Mouse (Mus musculus) heart, embryonic 13.5 days (tissue): ENCODE measurements around the gene Uba1. TPM values are rescaled to one million over a fixed set of nuclear protein-coding genes. Genes with fewer than 3 reads are reported as not detected.
A peak's percentile ranks its signal among the peaks of the same experiment; 100 is the strongest.

Source experiments
- ATAC-seq: fragments of 200-750 bp; cut with Nextera tagmentation; 2 replicates; pipeline ENCODE4 v1.8.0; 2017; ENCODE audit warnings: moderate TSS enrichment; ENCODE audit not compliant: insufficient number of reproducible peaks, low FRiP score, low TSS enrichment; ENCODE audit errors: extremely low read depth
- H3K27ac ChIP-seq: fragments of 300-500 bp; sonication (generic); replicated peaks from 2 replicates; pipeline ENCODE4 v1.5.1; 2015; ENCODE audit warnings: moderate library complexity, mild to moderate bottlenecking, inconsistent platforms
- H3K27me3 ChIP-seq: fragments of 300-500 bp; sonication (generic); replicated peaks from 2 replicates; pipeline ENCODE4 v1.6.1; 2015; ENCODE audit warnings: mild to moderate bottlenecking, inconsistent platforms
- H3K36me3 ChIP-seq: fragments of 300-500 bp; sonication (generic); 2 replicates; pipeline ENCODE4 v1.6.1; 2015; ENCODE audit warnings: mild to moderate bottlenecking, inconsistent platforms
- H3K4me1 ChIP-seq: fragments of 300-500 bp; sonication (generic); 2 replicates; pipeline ENCODE4 v1.6.1; 2015; ENCODE audit warnings: inconsistent platforms
- H3K4me2 ChIP-seq: fragments of 300-500 bp; sonication (generic); 2 replicates; pipeline ENCODE4 v1.6.1; 2015; ENCODE audit warnings: inconsistent platforms, mild to moderate bottlenecking, moderate library complexity
- H3K4me3 ChIP-seq: fragments of 300-500 bp; sonication (generic); 2 replicates; pipeline ENCODE4 v1.5.1; 2015; ENCODE audit warnings: moderate library complexity, mild to moderate bottlenecking, inconsistent platforms
- H3K9ac ChIP-seq: fragments of 300-500 bp; sonication (generic); 2 replicates; pipeline ENCODE4 v1.6.1; 2015; ENCODE audit warnings: inconsistent platforms, mild to moderate bottlenecking, moderate library complexity
- H3K9me3 ChIP-seq: fragments of 300-500 bp; sonication (generic); 2 replicates; pipeline ENCODE4 v1.6.1; 2016; ENCODE audit warnings: inconsistent platforms
- WGBS: fragments of 180-500 bp; shearing (Covaris S2); methylation state at CpG from one replicate; pipeline ENCODE4 v1.1.7; 2015; ENCODE audit warnings: mixed read lengths; 5-methylcytosine and 5-hydroxymethylcytosine counted together
- polyA plus RNA-seq: library from polyadenylated mRNA; unstranded; fragments of >200 nt; fragmentation: Nextera tagmentation; extraction: Ambion mirVana; gene quantifications from 2 replicates; pipeline ENCODE4 v1.2.1, GENCODE M21; 2015

Uba1 gene
- polyA plus RNA-seq, result 165 TPM in 2 replicates

- Histone ChIP-seq H3K27me3 (no peaks in the 10 kb centered on the region), H3K27ac (peak within 1 kb of the TSS; percentile 55), H3K9ac (peak within 1 kb of the TSS; percentile 80), H3K9me3 (no peaks in the 10 kb centered on the region), H3K36me3 (no peaks in the 10 kb centered on the region), H3K4me3 (peak within 1 kb of the TSS; percentile 56), H3K4me1 (no peaks in the 10 kb centered on the region), H3K4me2 (peak within 1 kb of the TSS; percentile 83)
- 8% methylated on average over 27 of the region's 27 CpGs for WGBS
- ATAC-seq, result peak; percentile 74
Measured at GRCm38 (mm10) chrX:20658026-20658652, at the start of gene Uba1. Uba1 (plus strand) TSS chrX:20658326.

- H3K4me3 ChIP-seq, result no peak overlapping the region
- H3K36me3 ChIP-seq, result no peaks in the 10 kb centered on the region
- WGBS, result 76% methylated on average over 4 of the region's 4 CpGs
- H3K9ac ChIP-seq, result no peak overlapping the region
- H3K27ac ChIP-seq, result no peak overlapping the region
- H3K4me2 ChIP-seq, result no peak overlapping the region
- no peaks in the 10 kb centered on the region for H3K4me1 ChIP-seq
- ATAC-seq, result no peak
- H3K27me3 ChIP-seq, result no peaks in the 10 kb centered on the region
- H3K9me3 ChIP-seq, result no peaks in the 10 kb centered on the region
Measured at GRCm38 (mm10) chrX:20608500-20608899, 49.6 kb upstream of the Uba1 start.

- H3K9ac ChIP-seq, result peak overlapping the region; percentile 82
- H3K9me3 ChIP-seq, result no peaks in the 10 kb centered on the region
- 6% methylated on average over 17 of the region's 17 CpGs for WGBS
- ATAC-seq, result no peak
- H3K27ac ChIP-seq, result peak overlapping the region; percentile 94
- peaks cover 35% of the 10 kb centered on the region for H3K36me3 ChIP-seq
- H3K4me2 ChIP-seq, result peak overlapping the region; percentile 70
- no peaks in the 10 kb centered on the region for H3K27me3 ChIP-seq
- H3K4me1 ChIP-seq, result peaks cover 17% of the 10 kb centered on the region
- H3K4me3 ChIP-seq, result peak overlapping the region; percentile 76
Measured at GRCm38 (mm10) chrX:20616861-20617175, 41.3 kb upstream of the Uba1 start.

- Histone ChIP-seq H3K4me1 (peaks cover 17% of the 10 kb centered on the region), H3K4me2 (peak within 1 kb of the TSS; percentile 72), H3K4me3 (peak within 1 kb of the TSS; percentile 76), H3K27me3 (no peaks in the 10 kb centered on the region), H3K9me3 (no peaks in the 10 kb centered on the region), H3K36me3 (peaks cover 39% of the 10 kb centered on the region), H3K9ac (peak within 1 kb of the TSS; percentile 87), H3K27ac (peak within 1 kb of the TSS; percentile 94)
- peak; percentile 93 for ATAC-seq
- 7% methylated on average over 48 of the region's 49 CpGs for WGBS
Measured at GRCm38 (mm10) chrX:20617176-20617902, 40.8 kb upstream of the Uba1 start, which contains the start of the genes Rbm10 and Ndufb11. Rbm10 (plus strand) TSS chrX:20617503. Ndufb11 (minus strand) TSS chrX:20617619.

GRCm38 (mm10) chrX:20617903-20618399 lies 40.2 kb upstream of the Uba1 start:
- Histone ChIP-seq H3K4me3 (peak overlapping the region; percentile 76), H3K9me3 (no peaks in the 10 kb centered on the region), H3K27ac (peak overlapping the region; percentile 94), H3K4me1 (peaks cover 17% of the 10 kb centered on the region), H3K4me2 (peak overlapping the region; percentile 72), H3K36me3 (peaks cover 45% of the 10 kb centered on the region), H3K9ac (peak overlapping the region; percentile 87), H3K27me3 (no peaks in the 10 kb centered on the region)
- 9% methylated on average over 31 of the region's 31 CpGs for WGBS
- peak; percentile 32; the same call in 1 of the 2 replicates for ATAC-seq

- Histone ChIP-seq H3K4me2 (no peak overlapping the region), H3K9me3 (no peaks in the 10 kb centered on the region), H3K27me3 (no peaks in the 10 kb centered on the region), H3K9ac (no peak overlapping the region), H3K36me3 (peaks cover 80% of the 10 kb centered on the region), H3K4me1 (peaks cover 5% of the 10 kb centered on the region; the same call in 1 of the 2 replicates), H3K4me3 (no peak overlapping the region), H3K27ac (no peak overlapping the region)
- WGBS, result 80% methylated on average over 2 of the region's 2 CpGs
- ATAC-seq, result no peak
Measured at GRCm38 (mm10) chrX:20638141-20638540, 20.0 kb upstream of the Uba1 start.

- no peak overlapping the region for H3K4me2 ChIP-seq
- H3K4me3 ChIP-seq, result no peak overlapping the region
- no peak overlapping the region for H3K27ac ChIP-seq
- H3K36me3 ChIP-seq, result peaks cover 90% of the 10 kb centered on the region
- no peak for ATAC-seq
- no peak overlapping the region for H3K9ac ChIP-seq
- no peaks in the 10 kb centered on the region for H3K27me3 ChIP-seq
- H3K4me1 ChIP-seq, result no peaks in the 10 kb centered on the region
- H3K9me3 ChIP-seq, result no peaks in the 10 kb centered on the region
- 73% methylated on average over 5 of the region's 5 CpGs for WGBS
Measured at GRCm38 (mm10) chrX:20644780-20645179, 13.3 kb upstream of the Uba1 start.

- no peaks in the 10 kb centered on the region for H3K27me3 ChIP-seq
- 0 out of 2 replicates have a peak overlapping the region, but pooled peaks have one; percentile 52 for H3K9ac ChIP-seq
- H3K4me1 ChIP-seq, result no peaks in the 10 kb centered on the region
- H3K27ac ChIP-seq, result no peak overlapping the region
- no peaks in the 10 kb centered on the region for H3K36me3 ChIP-seq
- peak overlapping the region; percentile 56 for H3K4me3 ChIP-seq
- H3K4me2 ChIP-seq, result peak overlapping the region; percentile 83
- no peaks in the 10 kb centered on the region for H3K9me3 ChIP-seq
- ATAC-seq, result no peak
- 19% methylated on average over 5 of the region's 5 CpGs for WGBS
Measured at GRCm38 (mm10) chrX:20657593-20657992, 533 bp upstream of the Uba1 start.

GRCm38 (mm10) chrX:20658891-20659406 lies 823 bp downstream of the Uba1 start:
- peak overlapping the region; percentile 55; the same call in 1 of the 2 replicates for H3K27ac ChIP-seq
- no peak for ATAC-seq
- H3K4me3 ChIP-seq, result peak overlapping the region; percentile 56
- peak overlapping the region; percentile 80 for H3K9ac ChIP-seq
- H3K36me3 ChIP-seq, result no peaks in the 10 kb centered on the region
- 22% methylated on average over 24 of the region's 24 CpGs for WGBS
- H3K9me3 ChIP-seq, result no peaks in the 10 kb centered on the region
- H3K4me2 ChIP-seq, result peak overlapping the region; percentile 83
- H3K4me1 ChIP-seq, result peaks cover 2% of the 10 kb centered on the region
- no peaks in the 10 kb centered on the region for H3K27me3 ChIP-seq

GRCm38 (mm10) chrX:20662317-20662715 lies 4.2 kb downstream of the Uba1 start:
- 23% methylated on average over 5 of the region's 5 CpGs for WGBS
- H3K27me3 ChIP-seq, result no peaks in the 10 kb centered on the region
- no peak overlapping the region for H3K4me2 ChIP-seq
- no peak for ATAC-seq
- H3K9me3 ChIP-seq, result no peaks in the 10 kb centered on the region
- no peak overlapping the region for H3K9ac ChIP-seq
- H3K4me1 ChIP-seq, result peaks cover 26% of the 10 kb centered on the region
- peaks cover 17% of the 10 kb centered on the region for H3K36me3 ChIP-seq
- no peak overlapping the region for H3K27ac ChIP-seq
- H3K4me3 ChIP-seq, result peak overlapping the region; percentile 71

GRCm38 (mm10) chrX:20662716-20663443 lies 4.8 kb downstream of the Uba1 start:
- H3K4me3 ChIP-seq, result peak overlapping the region; percentile 71
- H3K4me2 ChIP-seq, result peak overlapping the region; percentile 75
- peak overlapping the region; percentile 86 for H3K9ac ChIP-seq
- peaks cover 22% of the 10 kb centered on the region for H3K36me3 ChIP-seq
- peaks cover 26% of the 10 kb centered on the region for H3K4me1 ChIP-seq
- 9% methylated on average over 28 of the region's 28 CpGs for WGBS
- ATAC-seq, result peak; percentile 73
- H3K27me3 ChIP-seq, result no peaks in the 10 kb centered on the region
- peak overlapping the region; percentile 84 for H3K27ac ChIP-seq
- H3K9me3 ChIP-seq, result no peaks in the 10 kb centered on the region
